Mouse (Mus musculus) neural tube, embryonic 12.5 days (tissue): ENCODE measurements around the gene Tmem161b. TPM values are rescaled to one million over a fixed set of nuclear protein-coding genes. Genes with fewer than 3 reads are reported as not detected.

ENCODE experiments used
- ATAC-seq: fragments of 200-750 bp; cut with Nextera tagmentation; 2 replicates; pipeline ENCODE4 v1.8.0; 2017; ENCODE audit warnings: low read depth, mild to moderate bottlenecking, moderate TSS enrichment, moderate library complexity; ENCODE audit not compliant: low FRiP score
- H3K27ac ChIP-seq: fragments of 300-500 bp; sonication (generic); 2 replicates; pipeline ENCODE4 v1.5.1; 2016
- H3K27me3 ChIP-seq: fragments of 300-500 bp; sonication (generic); replicated peaks from 2 replicates; pipeline ENCODE4 v1.6.1; 2016; ENCODE audit warnings: mild to moderate bottlenecking
- H3K36me3 ChIP-seq: fragments of 300-500 bp; sonication (generic); 2 replicates; pipeline ENCODE4 v1.6.1; 2016; ENCODE audit warnings: mild to moderate bottlenecking
- H3K4me1 ChIP-seq: fragments of 300-500 bp; sonication (generic); 2 replicates; pipeline ENCODE4 v1.6.1; 2016
- H3K4me2 ChIP-seq: fragments of 300-500 bp; sonication (generic); replicated peaks from 2 replicates; pipeline ENCODE4 v1.6.1; 2016; ENCODE audit warnings: mild to moderate bottlenecking
- H3K4me3 ChIP-seq: fragments of 300-500 bp; sonication (generic); 2 replicates; pipeline ENCODE4 v1.5.1; 2016
- H3K9ac ChIP-seq: fragments of 300-500 bp; sonication (generic); 2 replicates; pipeline ENCODE4 v1.6.1; 2016; ENCODE audit warnings: mild to moderate bottlenecking
- H3K9me3 ChIP-seq: fragments of 300-500 bp; sonication (generic); 2 replicates; pipeline ENCODE4 v1.6.1; 2016; ENCODE audit warnings: mild to moderate bottlenecking
- WGBS: fragments of 180-500 bp; shearing (Covaris S2); methylation state at CpG from one replicate; pipeline ENCODE4 v1.1.7; 2016; 5-methylcytosine and 5-hydroxymethylcytosine counted together
- microRNA-seq: library from miRNA; unstranded; fragments of <30 nt; microRNA quantifications from one replicate; pipeline ENCODE4, GENCODE M21; 2017
- polyA plus RNA-seq: library from polyadenylated mRNA; unstranded; fragments of >200 nt; fragmentation: Nextera tagmentation; extraction: Ambion mirVana; gene quantifications from 2 replicates; pipeline ENCODE4 v1.2.1, GENCODE M21; 2016

The Tmem161b gene
- polyA plus RNA-seq, 1 experiment from 2014 or later, result 28.1 TPM

- Histone ChIP-seq H3K4me1 (peaks cover under 1% of the 10 kb centered on the region; the same call in 1 of the 2 replicates), H3K27ac (no peak overlapping the region), H3K4me2 (no peak overlapping the region), H3K27me3 (no peaks in the 10 kb centered on the region), H3K36me3 (peaks cover 16% of the 10 kb centered on the region), H3K9ac (no peak overlapping the region), H3K4me3 (no peak overlapping the region), H3K9me3 (no peaks in the 10 kb centered on the region)
- ATAC-seq, result no peak
- 87% methylated on average over 4 of the region's 4 CpGs for WGBS
Observed at GRCm38 (mm10) chr13:84280352-84280751, 58.3 kb downstream of the Tmem161b start.

DNA sequence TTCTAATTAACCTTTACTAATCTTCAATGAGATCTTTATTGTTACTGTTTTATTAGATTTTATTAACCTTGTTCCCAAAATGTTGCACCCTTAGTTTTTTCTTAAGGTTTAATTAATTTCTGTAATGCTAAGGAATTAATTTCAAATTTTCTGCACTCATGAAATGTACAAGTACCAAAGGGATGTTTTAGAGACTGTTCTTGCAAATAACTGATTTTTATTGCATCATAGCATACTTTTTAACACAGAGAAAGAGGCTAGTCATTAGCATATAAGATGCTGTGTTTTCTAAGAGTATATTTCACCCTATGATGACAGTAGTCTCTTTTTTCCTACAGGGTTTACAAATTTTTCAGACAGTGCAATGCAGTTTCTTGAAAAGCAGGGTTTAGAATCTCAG lies 60.9 kb downstream of the Tmem161b start:
- H3K27me3 ChIP-seq, result no peaks in the 10 kb centered on the region
- no peaks in the 10 kb centered on the region for H3K9me3 ChIP-seq
- H3K36me3 ChIP-seq, result peaks cover 9% of the 10 kb centered on the region
- peaks cover 3% of the 10 kb centered on the region; the same call in 1 of the 2 replicates for H3K4me1 ChIP-seq
- ATAC-seq, result no peak
- H3K27ac ChIP-seq, result no peak overlapping the region
- no peak overlapping the region for H3K4me3 ChIP-seq
- no peak overlapping the region for H3K9ac ChIP-seq
- H3K4me2 ChIP-seq, result no peak overlapping the region

DNA sequence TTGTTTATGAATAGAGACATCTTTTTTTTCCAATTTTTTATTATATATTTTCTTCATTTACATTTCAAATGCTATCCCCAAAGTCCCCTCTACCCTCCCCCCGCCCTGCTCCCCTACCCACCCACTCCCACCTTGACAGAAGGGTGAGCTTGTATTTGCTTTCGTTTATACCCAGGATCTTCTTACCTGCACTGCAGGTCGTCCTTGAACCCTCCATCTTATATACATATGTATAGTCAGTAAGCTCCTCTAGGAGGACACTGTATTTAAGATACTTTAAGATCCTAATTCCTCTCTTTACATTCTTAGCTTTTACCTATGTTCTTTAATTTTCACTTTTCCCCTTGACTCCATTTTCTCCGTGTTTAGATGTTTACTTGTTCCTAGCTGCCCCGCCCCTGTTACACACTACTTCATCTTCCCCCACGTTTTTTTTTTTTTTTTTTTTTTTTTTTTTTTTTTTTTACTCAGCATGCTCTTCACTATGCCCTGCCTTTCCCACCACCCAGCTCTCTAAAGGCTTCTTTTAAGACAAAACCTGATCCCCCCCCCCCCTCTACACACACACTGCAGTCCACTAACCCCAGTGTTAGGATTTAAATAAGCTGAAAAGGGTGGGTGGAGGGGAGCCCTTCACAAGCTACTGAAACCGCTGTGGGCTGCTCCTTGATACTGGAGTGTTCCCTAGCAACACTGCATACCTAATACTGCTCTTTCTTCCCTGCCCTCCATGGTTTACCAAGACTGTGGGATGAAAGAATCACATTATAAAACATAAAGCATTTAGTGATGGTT lies 62.9 kb downstream of the Tmem161b start:
- H3K9me3 ChIP-seq, result no peaks in the 10 kb centered on the region
- H3K27ac ChIP-seq, result no peak overlapping the region
- 25% methylated on average over 7 of the region's 7 CpGs for WGBS
- ATAC-seq, result peak; percentile 97
- H3K4me1 ChIP-seq, result peaks cover 3% of the 10 kb centered on the region; the same call in 1 of the 2 replicates
- H3K27me3 ChIP-seq, result no peaks in the 10 kb centered on the region
- H3K9ac ChIP-seq, result no peak overlapping the region
- H3K36me3 ChIP-seq, result peaks cover 14% of the 10 kb centered on the region
- no peak overlapping the region for H3K4me3 ChIP-seq
- peak overlapping the region; percentile 24; the same call in 1 of the 2 replicates for H3K4me2 ChIP-seq

DNA sequence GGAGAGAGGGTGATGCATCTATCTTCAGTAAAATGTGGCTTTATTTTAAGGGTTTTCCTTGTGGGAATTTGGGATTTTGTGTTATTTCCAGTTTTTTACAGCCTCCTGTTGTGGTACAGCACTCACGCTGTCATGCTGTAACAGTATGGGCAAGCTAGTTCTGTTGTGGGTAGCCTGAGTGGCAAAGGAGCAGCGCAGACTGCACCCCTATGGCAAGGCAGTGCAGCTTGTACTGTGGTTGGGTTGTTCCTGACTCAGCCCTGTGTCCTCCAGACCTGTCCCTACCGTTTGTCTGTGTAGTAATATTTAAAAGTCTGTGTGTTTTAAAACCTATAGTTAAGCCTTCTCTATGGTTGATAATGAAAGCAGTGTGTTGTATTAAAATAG lies 63.5 kb downstream of the Tmem161b start:
- Histone ChIP-seq H3K9ac (no peak overlapping the region), H3K9me3 (no peaks in the 10 kb centered on the region), H3K4me2 (no peak overlapping the region; the same call in 1 of the 2 replicates), H3K27ac (peak overlapping the region; percentile 46; the same call in 1 of the 2 replicates), H3K36me3 (peaks cover 17% of the 10 kb centered on the region), H3K4me3 (no peak overlapping the region), H3K4me1 (peaks cover 3% of the 10 kb centered on the region; the same call in 1 of the 2 replicates), H3K27me3 (no peaks in the 10 kb centered on the region)
- peak; percentile 94 for ATAC-seq
- WGBS, result 35% methylated on average over 3 of the region's 3 CpGs

- Histone ChIP-seq H3K9me3 (no peaks in the 10 kb centered on the region), H3K27me3 (no peaks in the 10 kb centered on the region), H3K4me2 (no peak overlapping the region), H3K36me3 (peaks cover 35% of the 10 kb centered on the region), H3K4me1 (no peaks in the 10 kb centered on the region), H3K4me3 (no peak overlapping the region), H3K27ac (no peak overlapping the region), H3K9ac (no peak overlapping the region)
- no peak for ATAC-seq
- WGBS, result 85% methylated on average over 2 of the region's 2 CpGs
Observed at GRCm38 (mm10) chr13:84299445-84300053, 77.5 kb downstream of the Tmem161b start.

- Histone ChIP-seq H3K4me2 (peak overlapping the region; percentile 60; the same call in 1 of the 2 replicates), H3K9ac (no peak overlapping the region), H3K27me3 (no peaks in the 10 kb centered on the region), H3K36me3 (no peaks in the 10 kb centered on the region), H3K27ac (no peak overlapping the region), H3K4me3 (no peak overlapping the region), H3K9me3 (no peaks in the 10 kb centered on the region), H3K4me1 (peaks cover 21% of the 10 kb centered on the region)
- ATAC-seq, result no peak
- 11% methylated on average over 5 of the region's 5 CpGs for WGBS
Observed at GRCm38 (mm10) chr13:84343272-84343671, 121.2 kb downstream of the Tmem161b start.

DNA sequence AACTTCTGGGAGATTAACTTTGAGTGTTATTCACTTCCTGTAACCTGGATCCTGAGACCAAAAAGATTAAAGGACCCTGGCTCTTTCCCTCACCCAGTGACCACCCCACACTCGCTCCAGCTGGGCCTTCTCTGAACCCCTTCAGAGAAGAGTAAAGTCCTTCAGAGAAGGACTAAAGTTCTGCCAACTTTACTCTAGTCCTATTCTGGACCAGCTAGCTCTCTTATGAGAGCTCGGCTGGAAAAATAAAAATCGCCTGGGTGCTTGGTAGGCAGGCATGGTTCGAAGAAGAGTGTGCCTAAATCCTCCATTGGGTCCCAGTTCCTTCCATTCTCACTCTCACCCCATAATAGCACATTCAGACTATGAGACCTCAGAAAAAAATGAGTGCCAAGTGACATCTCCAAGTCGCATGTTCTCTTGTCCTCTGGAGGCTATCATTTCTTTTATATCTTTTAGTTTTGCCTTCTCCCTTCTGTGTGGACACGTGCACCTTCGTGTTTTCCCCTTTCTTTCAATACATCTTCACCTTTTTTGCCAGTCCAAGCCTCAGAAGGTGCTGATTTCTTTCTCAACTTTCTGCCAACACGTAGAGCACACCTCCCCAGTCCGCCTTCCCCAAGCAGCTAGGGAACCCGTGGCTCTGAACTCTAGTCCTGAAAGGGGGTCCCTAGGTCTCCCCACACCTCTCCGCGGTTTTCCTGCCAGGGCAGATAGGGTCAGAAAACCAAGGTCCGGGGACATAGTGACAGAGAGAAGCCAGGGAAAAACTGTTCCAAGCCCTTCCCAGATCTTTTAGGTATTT lies 121.8 kb downstream of the Tmem161b start:
- Histone ChIP-seq H3K4me3 (no peak overlapping the region), H3K36me3 (no peaks in the 10 kb centered on the region), H3K4me1 (peaks cover 21% of the 10 kb centered on the region), H3K27ac (peak overlapping the region; percentile 42; the same call in 1 of the 2 replicates), H3K9ac (peak overlapping the region; percentile 7; the same call in 1 of the 2 replicates), H3K9me3 (no peaks in the 10 kb centered on the region), H3K4me2 (peak overlapping the region; percentile 60), H3K27me3 (no peaks in the 10 kb centered on the region)
- ATAC-seq, result no peak
- WGBS, result 6% methylated on average over 13 of the region's 13 CpGs

GRCm38 (mm10) chr13:84344711-84345110 lies 122.6 kb downstream of the Tmem161b start:
- Histone ChIP-seq H3K9me3 (no peaks in the 10 kb centered on the region), H3K27me3 (no peaks in the 10 kb centered on the region), H3K4me3 (no peak overlapping the region), H3K4me2 (peak overlapping the region; percentile 60), H3K27ac (no peak overlapping the region), H3K9ac (peak overlapping the region; percentile 60; the same call in 1 of the 2 replicates), H3K36me3 (no peaks in the 10 kb centered on the region), H3K4me1 (peaks cover 21% of the 10 kb centered on the region)
- 7% methylated on average over 7 of the region's 7 CpGs for WGBS
- ATAC-seq, result no peak

- Histone ChIP-seq H3K9ac (peak overlapping the region; percentile 60), H3K27ac (peak overlapping the region; percentile 97), H3K36me3 (no peaks in the 10 kb centered on the region), H3K4me3 (0 out of 2 replicates have a peak overlapping the region, but pooled peaks have one; percentile 7), H3K4me2 (peak overlapping the region; percentile 60), H3K27me3 (no peaks in the 10 kb centered on the region), H3K9me3 (no peaks in the 10 kb centered on the region), H3K4me1 (peaks cover 21% of the 10 kb centered on the region)
- no peak for ATAC-seq
- whole genome bisulfite sequencing, result under 1% methylated on average over 8 of the region's 8 CpGs
Observed at GRCm38 (mm10) chr13:84345114-84345513, 123.0 kb downstream of the Tmem161b start.

Small RNA genes lying within 50 kb of the gene (microRNA-seq; reads per million reads assigned to microRNA genes)
- not detected for gene Gm24331
